Mouse (Mus musculus) MN1 (cell line): Measurements from ENCODE around the gene Lamtor1.

Source experiments
- DNase-seq: peaks from one replicate; pipeline ENCODE4 v3.0.0-alpha.2; 2016; ENCODE audit warnings: low spot score

Lamtor1 gene

DNA sequence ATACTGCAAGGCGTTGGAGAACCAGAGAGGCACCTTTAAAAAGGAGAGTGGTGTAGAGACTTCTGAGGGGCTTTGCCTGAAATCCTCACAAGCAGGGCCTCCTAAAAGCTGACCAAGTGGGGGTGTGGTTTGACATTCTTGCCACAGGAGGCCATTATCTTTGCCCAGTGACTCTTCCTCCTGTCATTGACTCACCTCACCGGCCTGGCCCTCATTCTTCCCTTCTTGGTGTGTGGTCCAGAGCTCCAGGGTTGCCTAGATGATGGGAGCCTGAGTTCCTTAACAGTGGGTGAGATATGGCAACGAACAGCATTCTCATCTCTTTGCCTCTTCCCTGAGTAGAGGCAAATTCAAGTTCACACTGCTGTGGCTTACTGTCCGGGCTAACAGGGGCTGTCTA, 50.2 kb downstream of the Lamtor1 start:
- DNase-seq: no peak

DNA sequence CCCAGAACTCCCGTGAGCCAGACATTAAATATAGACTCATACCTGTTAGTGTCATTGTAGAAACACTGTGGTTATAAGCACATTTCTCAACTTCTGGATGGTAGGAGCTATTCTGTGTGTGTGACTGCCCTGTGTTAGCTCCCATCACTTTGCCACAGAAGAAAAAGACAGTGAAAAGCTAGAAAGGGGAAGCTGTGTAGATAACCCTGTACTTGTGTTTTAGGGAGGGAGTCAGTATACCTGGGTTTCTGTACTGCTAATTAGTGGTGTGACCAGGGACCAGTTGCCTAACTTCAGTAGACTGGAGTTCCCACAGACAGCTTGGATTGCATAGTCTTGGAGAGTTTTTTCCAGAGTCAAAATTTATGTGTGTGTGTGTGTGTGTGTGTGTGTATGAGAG, 50.8 kb downstream of the Lamtor1 start:
- DNase-seq: no peak

DNA sequence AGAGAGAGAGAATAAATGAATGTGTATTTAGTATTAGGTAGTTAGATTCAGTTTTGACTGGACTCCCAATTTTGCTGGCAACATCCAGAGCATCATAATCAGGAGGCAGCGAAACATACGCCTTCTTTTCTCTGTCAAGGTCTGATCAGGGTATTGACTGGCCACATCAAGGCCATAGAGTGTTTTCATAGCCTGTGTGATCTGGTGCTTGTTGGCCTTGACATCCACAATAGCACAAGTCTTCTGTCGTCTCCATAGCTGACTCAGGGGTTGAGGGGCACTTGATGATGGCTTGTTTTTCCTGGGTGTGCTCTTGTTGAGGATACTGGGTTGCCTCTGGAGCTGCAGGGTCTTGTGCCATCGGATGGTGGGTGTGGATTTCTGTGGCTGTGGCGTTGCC, 51.2 kb downstream of the Lamtor1 start:
- DNase-seq: no peak

DNA sequence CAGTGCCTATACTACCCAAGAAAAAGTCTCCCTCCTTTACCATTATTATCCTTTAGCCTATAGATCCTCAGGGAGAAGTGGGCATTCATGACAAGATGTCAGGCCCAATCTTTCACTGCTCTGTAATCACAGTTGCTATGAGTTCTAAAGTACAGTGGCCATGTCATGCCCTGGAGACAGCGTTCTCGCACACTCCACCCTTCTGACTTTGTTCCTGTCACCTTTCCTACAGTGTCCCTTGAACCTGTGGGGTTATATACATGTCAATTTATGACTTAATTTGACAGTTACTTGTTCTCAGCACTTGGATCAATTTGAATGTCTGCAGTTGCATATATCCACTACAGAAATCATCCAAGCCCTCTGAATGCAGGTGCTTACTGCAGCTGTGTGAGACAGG, 57.1 kb downstream of the Lamtor1 start:
- no peak for DNase-seq

DNA sequence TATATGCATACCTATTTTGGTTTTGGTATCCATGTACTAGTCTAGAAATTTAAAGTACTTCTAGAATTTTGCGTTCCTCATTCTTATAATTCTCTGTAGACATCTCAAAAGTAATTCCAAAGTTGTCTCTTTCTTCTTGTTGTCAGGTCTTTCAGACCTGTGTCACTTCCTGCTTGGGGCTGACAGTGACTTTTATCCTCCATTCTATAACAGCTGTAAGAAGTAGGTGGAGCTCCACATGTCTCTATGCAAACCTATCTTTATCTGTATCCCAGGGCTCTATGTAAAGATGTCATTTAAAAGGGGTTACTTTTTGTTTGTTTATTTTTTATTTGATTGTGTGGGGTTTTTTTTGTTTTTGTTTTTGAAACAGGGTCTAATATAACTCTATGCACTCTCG, 57.9 kb downstream of the Lamtor1 start:
- no peak for DNase-seq

DNA sequence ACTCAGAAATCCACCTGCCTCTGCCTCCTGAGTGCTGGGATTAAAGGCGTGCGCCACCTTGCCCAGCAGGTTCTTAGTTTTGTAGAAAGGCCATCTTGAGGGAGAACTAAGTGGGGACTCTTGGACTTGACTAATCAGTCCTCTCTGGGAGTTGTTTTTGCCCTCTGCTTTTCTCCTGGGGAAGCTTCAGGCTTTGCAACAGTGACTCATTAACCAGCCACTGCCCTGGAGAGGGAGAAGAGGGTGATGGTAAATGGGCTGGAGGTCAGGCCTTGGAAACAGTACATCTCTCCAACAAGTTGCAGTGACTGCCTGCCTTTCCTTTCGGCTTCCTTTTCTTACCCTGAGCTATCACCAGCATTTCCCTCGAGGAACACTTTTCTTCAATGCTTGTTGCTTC, 58.8 kb downstream of the Lamtor1 start:
- no peak for DNase-seq

DNA sequence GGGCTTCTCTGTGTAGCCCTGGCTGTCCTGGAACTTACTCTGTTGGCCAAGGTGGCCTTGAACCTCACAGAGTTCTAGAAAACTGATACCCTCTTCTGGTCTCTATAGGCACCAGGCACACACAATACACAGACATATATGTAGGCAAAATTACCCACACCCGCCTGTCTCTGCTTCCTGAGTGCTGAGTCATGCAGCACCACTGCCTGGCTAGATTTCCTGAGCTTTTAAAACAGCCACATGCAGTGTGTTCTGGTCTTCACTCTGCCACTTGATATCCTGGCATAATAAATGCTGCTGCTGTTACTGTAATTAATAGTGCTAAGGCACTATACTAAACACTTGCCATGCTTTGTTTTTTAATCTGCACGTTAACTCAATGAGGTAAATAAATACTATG, 59.9 kb downstream of the Lamtor1 start:
- DNase-seq: peak; percentile 62

DNA sequence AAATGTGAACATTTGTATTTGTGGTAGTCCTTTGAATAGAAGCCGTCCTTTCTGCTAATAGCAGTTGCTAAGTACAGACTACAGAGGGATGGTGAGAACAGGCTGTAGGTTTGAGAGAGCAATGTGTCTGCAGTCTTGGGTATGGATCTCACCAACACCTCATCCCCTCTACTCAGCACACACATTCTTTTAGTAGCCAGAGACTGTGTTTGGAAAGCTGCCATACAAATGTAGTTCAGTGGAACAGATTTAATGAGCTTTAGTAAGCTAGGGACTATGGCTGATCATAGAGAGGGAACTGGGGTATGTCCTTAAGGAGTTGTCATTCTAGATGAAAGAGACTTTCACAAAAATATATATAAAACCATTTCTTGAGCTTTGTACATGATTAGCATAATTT, 61.6 kb downstream of the Lamtor1 start:
- DNase-seq: no peak

DNA sequence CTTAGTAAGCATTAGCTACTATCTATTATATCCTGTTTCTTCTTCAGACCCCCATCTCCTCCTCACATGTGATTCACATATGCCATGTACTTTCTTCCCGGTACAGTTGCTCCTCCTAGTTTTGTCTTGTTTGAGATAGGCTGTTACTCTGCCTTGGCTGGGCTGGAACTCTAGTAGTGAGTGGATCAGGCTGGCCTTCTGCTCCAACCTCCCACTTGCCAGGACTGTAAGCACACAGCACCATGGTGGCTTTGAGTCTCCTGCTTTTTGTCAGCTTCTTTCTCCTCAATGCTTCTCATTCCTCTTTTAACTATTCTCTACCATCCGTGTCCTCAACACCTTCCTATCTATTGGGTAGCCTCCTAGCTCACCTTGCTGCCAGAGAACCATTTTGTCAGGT, 63.0 kb downstream of the Lamtor1 start:
- DNase-seq: no peak

DNA sequence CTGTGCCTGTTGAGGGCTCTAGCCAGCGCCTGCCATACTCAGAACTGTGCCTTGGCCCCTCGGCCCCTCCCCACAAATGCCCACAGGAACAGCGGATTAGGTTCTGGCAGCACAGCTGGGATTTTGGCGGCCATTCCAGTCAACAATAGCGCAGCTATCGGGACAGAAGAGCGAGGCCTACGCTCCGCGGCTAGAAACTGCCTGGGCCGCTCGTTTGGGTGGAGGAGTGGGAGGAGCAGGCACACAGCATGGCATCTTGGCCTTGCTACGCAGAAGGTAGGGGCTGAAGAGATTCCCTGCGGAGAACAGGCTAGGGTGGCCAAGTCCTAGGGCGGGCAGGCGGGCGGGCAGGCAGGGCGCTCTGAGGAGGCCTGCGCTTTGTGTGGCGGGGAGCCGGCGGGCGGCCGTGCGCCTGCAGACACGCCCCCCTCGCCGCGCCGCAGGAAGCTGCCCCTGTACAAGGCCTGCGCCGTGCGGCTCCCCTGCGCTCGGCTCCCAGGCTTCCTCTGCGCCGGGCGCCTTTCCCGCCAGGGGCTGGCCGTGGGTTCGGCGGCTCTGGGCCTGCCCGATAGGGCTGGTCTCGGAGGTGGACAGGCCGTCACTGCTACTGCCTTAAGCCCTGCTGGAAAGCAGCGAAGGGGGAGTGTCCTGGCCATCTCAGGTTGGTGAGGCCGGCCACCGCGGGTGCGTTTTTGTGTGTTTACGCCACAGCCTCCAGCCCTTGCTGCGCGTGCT, 64.2 kb downstream of the Lamtor1 start:
- peak; percentile 86 for DNase-seq

DNA sequence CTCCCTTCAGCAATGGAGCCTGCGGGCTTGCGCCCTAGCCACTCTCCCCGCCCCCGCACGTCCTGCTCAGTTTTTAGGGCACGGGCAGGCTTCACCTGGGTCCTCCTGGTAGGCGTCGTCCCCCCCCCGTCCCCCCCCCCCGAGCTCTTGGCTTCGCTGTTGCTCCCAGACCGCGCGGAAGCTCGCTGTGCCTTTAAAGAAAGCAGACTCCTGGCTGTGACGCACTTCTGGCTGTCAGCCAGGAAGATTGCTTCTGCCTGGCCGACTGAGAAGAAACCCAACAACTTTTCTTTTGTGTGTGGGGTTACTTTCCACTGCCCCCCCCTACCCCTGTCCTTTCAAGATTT, 64.7 kb downstream of the Lamtor1 start:
- DNase-seq: peak; percentile 92

DNA sequence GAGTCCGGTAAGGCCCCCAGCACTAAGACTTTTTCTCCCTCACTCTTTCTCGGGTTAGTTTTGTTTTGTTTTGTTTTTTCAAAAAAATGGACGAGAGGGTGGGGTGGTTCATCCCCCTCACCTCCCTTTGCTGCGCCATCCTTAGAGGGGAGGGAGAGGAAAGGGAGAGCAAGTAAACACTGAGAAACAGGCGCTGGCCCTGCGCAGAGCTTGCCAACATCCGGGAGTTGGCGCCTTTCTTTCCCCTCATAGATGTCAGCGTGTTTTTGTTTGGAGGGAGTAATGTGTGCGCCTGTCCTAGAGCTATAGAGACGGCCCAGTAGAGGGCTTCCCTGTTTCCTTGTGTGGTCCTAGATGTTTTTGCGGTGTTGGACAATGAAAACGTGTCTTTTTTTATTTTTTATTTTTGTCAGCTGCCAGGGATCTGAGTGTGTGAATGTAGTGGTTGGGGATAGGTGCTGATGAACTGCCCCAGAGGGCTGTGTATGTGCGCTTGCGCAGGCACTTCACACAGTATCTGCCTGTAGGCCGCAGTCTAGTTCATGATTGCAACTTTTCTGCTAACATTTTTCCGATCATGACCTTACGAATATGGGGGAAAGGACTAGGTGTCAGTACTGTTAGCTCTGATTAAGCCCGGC, 65.2 kb downstream of the Lamtor1 start:
- peak; percentile 83 for DNase-seq

DNA sequence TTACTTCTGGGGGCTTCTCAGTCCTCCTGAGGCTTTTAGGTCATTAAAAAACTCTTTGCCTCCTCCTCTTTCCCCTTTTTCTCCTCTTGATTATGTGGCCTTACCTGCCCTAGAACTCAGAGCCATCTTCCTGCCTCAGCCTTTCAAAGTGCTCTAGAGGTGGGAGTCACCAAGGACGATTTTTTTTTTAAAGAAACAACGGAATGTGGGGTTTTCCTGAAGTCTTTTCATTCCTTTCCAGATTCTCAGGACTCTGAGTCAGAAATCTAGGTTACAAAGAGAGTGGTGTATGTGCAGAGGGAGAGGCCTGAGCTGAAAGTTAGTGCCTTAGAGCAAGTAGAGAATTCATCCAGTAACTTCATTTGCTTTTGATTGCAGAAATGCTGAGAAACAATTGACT, 66.0 kb downstream of the Lamtor1 start:
- no peak for DNase-seq

DNA sequence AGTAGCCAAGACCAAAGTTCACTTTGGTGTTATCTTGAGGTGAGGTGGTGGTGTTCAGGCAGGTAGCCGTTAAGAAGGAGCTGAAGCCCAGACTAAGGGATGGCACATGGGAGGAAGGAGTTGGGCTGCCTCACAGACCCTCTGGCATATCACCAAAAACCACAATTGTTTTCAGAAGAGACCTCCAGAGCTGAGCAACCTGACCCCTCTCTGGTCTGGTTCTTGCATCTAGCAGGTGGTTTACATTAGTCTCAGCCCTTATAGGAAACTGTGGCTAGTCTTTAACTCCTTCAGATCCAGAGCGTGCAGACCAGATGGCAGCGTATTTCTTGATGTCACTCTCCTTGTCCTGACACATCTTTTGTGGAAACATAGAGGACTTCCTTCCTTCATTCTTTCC, 68.0 kb downstream of the Lamtor1 start:
- DNase-seq: no peak

DNA sequence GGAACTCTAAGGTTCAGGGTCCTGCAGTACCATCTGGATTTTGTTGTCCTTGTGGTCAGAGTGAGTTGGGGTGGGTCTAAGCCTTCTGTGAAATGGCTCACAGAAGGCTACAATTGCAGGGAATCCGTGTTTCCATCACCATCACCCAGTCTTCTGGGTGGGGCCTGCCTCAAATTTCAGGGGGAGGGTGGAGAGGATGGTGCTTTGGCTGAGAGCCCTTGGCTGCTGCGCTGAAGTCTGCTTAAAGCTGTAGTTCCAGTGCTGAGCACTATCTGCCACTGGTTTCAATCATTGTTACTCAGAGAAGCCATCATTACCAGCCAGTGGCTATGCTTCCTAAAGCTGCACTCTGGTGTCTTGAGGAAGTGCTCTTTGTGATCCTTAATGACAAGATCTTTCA, 68.8 kb downstream of the Lamtor1 start:
- DNase-seq: peak; percentile 34
